Mouse (Mus musculus) thymus, postnatal 25 days (tissue): ENCODE results near the gene Cbfb.

Source experiments
- DNase-seq: peaks from one replicate; pipeline ENCODE4 v3.0.0; 2022

Gene Cbfb

GRCm38 (mm10) chr8:105252680-105253537, 82.4 kb downstream of the Cbfb start:
- DNase-seq: no peak

- DNase-seq: no peak
Measured at GRCm38 (mm10) chr8:105253766-105254151, 83.3 kb downstream of the Cbfb start.

- DNase-seq: peak; percentile 97
Measured at GRCm38 (mm10) chr8:105254152-105254965, 83.9 kb downstream of the Cbfb start.

GRCm38 (mm10) chr8:105254966-105255350, 84.5 kb downstream of the Cbfb start, which contains the start of gene B3gnt9:
B3gnt9 (minus strand) TSS chr8:105255153.
- DNase-seq: peak; percentile 77

DNA sequence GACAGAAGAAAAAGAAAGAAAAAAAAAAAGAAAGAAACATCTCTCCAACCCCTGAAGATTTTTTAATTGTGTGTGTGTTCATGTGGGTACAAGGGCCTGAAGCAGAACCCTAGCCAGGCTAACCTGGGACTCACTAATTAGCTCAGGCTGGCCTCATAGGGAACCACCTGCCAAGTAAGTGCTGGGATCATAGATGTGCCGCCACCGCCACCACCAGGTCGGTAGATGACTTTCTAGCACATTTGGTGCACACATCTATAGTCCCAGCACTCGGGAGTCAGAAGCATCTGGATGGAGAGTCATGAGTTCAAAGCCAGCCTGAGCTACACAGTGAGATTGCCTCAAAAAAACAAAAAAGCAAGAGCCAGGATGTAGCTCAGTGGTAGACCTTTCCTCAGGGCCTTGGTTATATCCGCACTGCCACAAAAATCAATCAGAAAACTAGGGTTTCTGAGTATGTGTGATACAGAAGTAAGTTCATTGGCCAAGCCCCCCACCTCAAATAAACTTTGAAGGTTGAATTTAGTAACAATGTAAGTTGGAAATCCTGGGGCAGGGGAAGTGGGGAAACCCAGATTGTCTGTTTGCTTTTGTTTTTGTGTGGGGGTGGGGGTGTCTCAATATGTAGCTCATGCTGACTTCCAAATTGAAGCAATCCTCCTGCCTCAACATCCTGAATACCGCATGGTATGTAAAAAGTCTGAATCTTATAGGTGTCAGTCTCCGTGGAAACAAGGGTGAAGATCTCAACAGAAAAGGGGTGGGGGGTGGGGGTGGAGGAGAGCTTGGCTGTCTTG, 87.0 kb downstream of the Cbfb start:
- no peak for DNase-seq

DNA sequence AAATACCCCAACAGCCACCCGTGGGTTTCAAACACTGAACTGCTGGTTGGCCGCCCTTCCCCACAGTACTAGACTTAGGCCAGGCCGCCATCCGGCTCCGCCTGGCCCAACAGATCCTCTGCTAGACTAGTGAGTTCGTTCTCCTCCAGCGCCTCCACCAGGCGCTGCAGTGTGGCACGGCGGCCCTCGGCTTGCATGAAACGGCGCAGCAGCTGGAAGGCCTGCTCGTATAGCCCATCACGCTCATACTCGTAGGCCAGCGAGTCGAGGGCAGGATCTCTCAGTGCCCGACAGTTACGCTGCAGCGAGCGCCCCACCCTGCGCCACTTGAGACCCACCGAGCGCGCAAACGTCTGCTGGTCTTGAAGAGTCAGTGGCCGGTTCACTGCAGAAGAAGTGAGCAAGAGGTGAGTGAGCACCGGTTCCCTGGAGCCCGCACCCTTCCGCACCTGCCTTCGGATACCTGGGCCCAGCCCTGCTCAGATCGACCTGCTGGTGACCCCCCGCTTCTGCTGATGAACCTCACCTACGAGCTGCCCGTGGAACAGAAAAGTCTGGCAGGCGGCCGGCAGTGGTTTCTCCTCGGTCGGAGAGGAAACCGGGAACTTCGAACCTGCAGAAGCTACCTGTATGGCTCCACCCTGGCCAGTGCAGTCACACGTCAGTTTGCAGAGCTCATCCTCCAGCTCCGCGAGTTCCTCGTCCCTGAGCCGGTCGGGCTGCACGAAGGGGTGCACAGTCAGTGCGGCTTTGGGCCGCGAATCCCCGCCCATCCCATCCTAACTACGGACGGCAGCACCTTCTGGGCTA, 88.6 kb downstream of the Cbfb start:
- no peak for DNase-seq

- DNase-seq: peak; percentile 79
Measured at GRCm38 (mm10) chr8:105259721-105260320, 89.3 kb downstream of the Cbfb start.

DNA sequence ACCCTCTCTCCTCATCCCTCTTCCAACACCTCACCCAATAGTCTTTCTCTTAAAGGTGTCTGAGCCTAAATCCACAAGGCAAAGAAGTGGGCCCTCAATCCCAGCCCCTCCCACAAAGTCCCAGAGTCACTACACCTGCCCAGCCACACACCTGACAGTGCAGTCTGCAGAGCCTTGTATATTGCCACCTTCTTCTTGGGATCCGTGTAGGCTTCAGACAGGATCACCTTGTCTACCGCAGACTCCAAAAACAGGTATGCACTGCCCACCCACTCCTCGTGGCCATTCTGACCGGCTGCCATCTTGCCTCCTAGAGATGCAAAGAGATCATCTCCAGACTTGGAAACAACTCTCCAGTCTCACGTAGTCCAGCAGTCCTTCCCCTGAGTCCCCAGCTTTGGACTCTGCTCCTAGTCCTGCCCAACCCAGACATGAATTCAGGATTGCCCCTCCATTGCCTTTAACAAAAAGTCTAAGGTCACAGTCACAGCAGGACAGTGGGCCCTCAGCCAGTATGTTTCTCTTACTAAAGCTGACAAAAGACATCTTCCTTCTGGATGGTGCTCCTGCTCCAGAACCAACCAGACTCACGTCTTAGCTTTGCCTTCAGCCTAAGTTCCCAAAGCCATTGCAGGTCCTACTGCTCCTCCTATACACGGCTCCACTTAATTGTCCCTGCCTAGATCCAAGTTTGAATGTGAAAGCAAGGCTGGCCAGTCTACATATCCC, 90.1 kb downstream of the Cbfb start:
- DNase-seq: no peak

GRCm38 (mm10) chr8:105261326-105261980, 91.0 kb downstream of the Cbfb start:
- no peak for DNase-seq

DNA sequence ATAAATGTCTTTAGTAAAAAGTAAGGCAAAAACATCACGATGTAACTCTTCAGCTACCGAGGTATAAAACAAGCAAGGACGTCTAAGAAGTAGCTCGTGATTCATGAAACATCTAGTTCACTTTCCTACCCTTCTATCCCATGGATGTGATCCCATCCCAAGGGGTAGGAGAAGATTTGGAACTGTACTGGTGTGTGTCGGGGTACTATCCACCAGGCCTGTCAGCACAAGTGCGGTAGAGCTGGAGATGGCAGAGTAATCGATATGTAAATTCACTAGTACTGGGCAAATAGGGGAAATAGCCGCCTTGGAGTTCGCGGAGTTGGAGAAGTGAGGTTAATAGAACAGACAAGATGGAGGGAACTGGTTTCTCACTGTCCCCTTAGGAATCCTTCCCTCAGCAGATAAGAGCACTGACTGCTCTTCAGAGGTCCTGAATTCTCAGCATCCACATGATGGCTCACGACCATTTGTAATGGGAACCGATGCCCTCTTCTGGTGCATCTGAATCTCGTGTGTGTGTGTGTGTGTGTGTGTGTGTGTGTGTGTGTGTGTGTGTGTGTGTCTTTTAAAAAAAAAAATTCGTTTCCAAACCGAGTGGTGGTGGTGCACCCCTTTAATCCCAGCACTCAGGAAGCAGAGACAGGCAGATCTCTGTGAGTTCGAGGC, 92.9 kb downstream of the Cbfb start:
- no peak for DNase-seq

DNA sequence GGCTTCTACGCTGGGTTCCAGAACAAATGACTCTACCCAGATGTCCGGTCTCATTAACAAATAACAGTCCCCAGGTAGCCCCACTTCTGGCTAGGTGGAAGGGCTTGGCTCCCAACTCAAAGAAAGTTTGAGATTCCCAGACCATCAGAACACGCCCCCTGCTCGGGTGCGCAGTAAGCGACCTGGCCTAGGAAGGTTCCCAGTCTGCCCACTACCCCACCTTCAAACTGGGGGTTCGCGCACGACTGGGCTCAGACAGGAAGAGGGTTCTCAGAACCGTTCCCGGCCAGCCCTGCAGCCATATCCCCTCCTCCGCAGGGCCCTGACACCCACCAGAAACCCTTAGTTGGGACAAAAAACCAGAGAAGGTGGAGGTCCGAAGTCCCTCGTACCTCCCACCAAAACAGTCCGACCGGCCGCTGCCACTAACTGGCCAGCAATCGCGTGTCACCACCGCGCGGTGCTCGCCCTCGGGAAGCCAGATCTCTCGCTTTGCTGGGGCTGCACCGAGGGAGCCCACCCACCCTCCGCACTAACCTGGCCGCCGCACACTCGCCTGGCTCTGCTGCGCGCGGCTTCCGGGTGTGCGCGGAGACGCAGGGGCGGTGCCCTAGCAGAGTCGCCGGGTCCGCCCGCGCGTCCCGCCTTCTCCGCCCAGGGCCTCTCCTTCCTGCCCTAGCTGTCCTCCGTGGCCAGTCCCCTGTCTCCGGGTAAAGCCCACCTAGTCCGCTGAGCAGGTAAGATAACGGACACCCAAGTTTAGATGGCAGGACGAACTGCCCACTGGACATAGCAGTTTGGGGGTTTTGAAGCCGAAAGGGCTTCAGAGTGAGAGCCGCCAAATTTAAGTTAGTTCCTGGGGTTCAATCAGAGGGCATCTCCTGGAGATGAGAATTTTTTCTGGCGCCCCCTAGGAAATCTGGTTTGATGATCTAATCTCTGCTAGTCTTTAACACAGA, 93.8 kb downstream of the Cbfb start, which contains the start of the genes Tradd and Fbxl8:
Tradd (minus strand) TSS at position 586 of the 959 bp plus-strand sequence.
Fbxl8 (plus strand) TSS at position 625 of the 959 bp plus-strand sequence.
- DNase-seq: peak; percentile 78

- peak; percentile 57 for DNase-seq
Measured at GRCm38 (mm10) chr8:105265128-105265527, 94.7 kb downstream of the Cbfb start.

- DNase-seq: peak; percentile 40
Measured at GRCm38 (mm10) chr8:105266775-105267174, 96.3 kb downstream of the Cbfb start.
